Mouse (Mus musculus) megakaryocyte-erythroid progenitor cell, adult 5-6 weeks (primary cell): ENCODE data around the gene Mitd1. TPM values are rescaled to one million over a fixed set of nuclear protein-coding genes. Genes with fewer than 3 reads are reported as not detected.

Source experiments
- ATAC-seq: replicated peaks from 2 replicates; pipeline ENCODE4 v1.8.0; 2016; ENCODE audit warnings: mild to moderate bottlenecking, inconsistent platforms; ENCODE audit not compliant: severe bottlenecking, poor library complexity, low FRiP score, low TSS enrichment
- total RNA-seq, 2 experiments: library from RNA; stranded (forward) in 1 of 2; stranded (reverse) in 1 of 2; fragments of 200-1000, 215-1000 nt in 1 of 2; fragments of >200 nt in 1 of 2; fragmentation: Nextera tagmentation in 1 of 2; gene quantifications; 2 replicates each; pipeline ENCODE4 v1.2.3; 2014 to 2017

Gene Mitd1
- total RNA-seq (2014; fragmentation: Nextera tagmentation) (35.8 and 79.7 TPM in 2 replicates), total RNA-seq (2017) (58.4 and 68.1 TPM in 2 replicates)

DNA sequence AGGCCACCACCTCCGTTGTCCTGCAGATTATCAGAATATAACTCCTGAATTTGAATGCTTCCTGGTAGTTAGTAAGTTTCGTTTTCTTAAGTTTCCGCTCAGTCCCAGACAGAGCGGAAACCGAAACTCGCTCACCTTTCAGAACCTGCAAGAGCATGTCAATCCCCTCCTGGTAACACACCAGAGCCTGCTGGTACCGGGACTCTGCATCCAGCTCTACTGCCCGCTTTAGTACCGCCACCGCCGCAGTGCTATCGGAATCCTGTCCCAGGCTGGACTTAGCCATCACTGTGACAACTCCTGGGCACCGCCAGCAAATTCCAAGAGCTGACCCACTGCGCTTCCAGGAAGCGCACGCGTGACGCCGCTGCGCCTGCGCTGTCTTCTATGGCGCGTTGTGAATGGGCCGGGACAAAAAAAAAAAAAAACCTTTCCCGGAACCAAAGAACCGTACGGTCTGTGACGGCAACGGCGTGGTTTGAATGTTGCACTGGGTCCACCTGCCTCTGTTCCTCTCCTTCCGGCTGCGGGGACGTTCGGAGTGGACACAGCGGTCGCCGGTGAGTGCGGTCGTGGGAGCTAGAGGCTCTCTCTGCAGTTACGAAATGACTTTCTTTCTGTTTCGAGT, at the start of gene Mitd1, which contains the start of gene Mrpl30:
TSS of gene Mitd1 (minus strand) at position 387 of the 628 bp plus-strand sequence.
TSS of gene Mrpl30 (plus strand) at position 453 of the 628 bp plus-strand sequence.
- peak; percentile 81 for ATAC-seq

DNA sequence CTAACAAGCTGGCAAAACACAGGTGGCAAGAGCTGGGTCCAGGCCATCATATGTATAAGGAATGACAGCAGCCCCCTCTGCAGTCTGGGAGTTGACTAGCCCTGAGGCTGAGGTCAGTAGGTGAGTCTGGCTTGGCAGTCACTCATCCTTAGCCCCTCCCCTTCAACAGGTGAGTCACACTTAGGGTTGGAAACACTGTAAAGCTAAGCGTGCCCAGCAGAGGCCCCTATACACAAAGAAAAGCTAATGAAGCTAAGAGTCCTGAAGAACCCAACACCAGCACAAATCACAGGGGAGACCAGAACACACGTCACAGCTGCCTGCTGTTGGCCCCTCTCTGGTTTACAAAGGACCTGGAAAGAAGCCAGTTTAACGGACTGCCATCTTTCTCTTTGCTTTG, 41.6 kb upstream of the Mitd1 start:
- no peak for ATAC-seq

DNA sequence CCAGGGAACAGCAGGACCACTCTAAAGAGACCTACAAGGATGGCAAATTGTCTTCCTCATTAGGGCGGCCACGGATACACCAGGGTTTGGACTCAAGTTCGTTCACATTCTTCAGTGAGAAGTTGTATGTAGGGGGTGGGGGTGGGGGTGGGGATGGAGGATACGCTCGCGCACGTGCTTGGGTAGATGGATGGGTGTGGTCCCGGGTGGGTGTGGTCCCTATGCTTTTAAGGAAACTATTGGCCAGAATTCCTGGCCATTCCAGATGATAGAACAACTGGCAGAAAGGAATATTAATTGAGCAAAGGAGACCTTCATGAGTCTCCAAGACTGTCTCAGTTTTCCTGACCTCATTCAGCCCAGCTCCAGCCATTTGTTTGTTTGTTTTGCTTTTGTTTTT, 35.8 kb upstream of the Mitd1 start:
- no peak for ATAC-seq

DNA sequence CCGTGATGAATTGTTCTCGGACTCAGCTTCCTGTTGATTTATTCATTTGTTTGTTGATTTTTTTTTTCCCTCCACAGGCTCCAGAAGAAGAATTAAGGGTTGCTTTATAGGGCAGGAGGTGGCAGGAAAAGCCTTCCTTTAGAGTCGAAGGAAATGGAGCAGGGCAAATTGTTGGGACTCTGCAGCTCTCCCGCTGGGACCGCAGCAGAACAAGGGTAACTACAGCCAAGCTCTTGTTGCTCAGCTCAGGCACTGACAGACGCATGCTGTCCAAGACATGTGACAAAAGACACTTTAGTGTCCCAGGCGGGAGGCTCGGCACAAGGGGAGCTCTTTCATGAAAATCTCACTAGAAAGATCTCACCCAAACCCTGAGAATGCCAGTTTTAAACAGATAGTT, 32.3 kb upstream of the Mitd1 start:
- no peak for ATAC-seq

DNA sequence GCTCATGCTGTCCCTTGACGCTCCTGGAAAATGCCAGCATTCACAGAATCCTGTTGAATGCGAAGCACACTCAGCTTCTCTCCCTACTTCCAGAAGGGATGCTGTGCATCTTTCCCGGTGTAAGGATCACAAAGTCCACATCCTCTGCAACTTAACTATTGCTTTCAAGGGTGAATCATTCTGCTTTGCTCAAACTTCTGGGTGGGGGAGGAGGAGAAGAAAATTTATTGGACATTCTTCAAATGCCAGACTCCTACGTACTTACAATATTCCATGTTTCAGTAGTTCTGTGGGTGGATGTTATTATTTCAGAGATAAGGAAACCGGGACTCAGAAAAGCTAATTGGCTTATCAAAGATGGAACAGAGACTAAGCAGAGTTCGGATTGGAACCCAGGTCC, 27.9 kb upstream of the Mitd1 start:
- no peak for ATAC-seq

DNA sequence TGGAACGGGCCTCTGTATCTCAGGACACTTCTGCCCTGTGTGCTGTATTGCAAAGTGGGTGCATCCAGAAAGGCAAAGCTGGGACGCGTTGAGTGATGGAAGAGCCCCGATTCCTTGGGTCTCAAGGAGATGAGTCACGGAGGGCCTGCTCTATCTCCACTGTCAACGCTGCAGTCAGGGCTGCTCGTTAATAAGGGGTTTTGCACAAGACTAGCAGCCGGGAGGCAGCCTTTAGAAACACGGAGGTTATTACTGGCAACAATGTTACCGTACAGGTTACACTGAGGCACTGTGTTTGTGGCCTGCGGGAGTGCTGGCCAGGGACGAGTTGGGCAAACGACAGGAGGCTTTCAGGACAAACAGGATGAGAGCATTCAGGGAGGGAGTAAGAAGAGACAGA, 27.5 kb upstream of the Mitd1 start:
- ATAC-seq: no peak

DNA sequence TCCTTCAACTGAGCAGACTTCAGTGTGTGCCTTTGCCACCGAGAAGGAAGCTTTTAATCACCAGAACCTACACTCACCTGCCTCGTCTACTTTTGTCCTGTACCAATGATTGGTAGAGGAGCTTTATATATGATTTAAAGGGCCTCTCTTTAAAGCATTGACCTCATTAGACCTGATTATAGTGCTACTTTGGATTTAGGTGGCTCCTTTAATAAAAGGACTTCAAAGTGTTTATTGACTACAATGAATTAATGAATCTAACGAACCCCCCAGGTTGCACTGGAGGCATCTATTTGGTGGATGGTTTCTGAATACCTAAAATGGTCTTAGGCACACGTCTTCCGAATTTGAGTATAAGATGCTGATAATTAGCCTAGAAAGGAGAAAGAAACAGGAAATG, 26.2 kb upstream of the Mitd1 start, which contains the start of gene Lyg2:
TSS of gene Lyg2 (minus strand) at position 101 of the 400 bp plus-strand sequence.
- ATAC-seq: no peak

DNA sequence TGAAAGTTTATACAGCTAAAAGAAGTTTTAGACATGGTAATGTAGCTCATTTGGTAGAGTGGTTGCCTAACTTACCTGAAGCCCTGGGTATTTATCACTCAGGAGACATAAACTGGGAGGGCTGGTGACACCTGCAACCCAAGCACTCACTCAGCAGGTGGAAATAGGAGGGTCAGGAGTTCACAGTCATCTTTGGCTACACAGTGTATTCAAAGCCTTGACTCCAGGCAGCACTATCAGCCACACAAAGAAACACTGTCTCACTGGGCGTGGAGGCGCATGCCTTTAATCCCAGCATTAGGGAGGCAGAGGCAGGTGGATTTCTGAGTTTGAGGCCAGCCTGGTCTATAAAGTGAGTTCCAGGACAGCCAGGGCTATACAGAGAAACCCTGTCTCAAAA, 22.5 kb upstream of the Mitd1 start:
- no peak for ATAC-seq

DNA sequence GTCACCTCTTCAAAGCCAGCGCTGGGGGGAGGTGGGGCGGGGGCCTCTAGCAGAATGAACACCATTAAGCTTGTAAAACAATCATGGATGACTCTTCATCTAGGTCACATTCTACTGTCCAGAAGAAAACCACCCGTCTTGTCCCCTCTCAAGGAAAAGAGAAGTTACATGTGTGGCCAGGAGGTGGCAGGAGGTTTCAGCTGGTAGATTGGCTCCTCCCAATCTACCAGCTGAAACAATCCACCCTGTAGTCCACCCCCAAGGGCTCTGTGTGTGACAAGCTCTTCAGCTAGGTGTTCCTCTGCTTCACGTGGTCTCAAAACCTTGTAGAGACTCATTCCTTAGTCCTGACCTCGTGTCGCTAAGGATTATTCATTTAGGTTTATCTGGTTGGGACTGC, 13.0 kb upstream of the Mitd1 start:
- peak; percentile 86 for ATAC-seq

DNA sequence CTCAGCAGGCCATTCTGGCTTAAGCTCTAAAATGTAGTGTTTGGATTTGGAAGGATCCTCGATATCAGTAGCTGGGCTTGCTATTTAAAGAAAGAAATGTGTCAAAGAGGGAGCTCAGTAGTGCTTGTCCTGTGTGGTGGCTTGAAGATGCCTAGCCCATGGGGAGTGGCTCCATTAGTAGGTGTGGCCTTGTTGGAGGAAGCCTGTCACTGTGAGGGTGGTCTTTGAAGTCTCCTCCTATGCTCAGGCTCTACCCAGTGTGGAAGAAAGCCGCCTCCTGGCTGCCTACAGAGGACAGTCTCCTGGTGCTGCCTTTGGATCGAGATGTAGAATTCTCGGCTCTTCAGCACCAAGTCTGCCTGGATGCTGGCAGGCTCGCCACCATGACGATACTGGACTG, 10.1 kb upstream of the Mitd1 start:
- ATAC-seq: no peak

DNA sequence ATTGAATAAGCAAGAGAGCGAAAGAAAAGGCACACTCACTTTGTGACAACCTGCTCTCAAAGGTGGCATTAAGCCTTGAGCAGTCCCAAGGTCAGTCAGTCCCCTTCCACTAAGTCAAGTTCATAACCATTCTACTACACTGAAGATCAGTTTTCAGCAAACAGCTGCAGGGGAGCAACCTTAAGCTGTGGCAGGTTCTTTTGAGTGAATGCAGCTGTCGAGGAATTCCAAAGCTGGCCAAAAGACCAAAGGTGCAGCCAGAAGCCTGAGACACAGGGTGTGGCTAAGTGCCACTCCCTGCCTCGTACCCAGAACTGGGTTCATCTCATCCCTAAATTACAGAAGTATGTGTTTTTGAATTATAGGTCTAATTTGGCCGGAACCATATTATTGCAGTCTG, 9.6 kb upstream of the Mitd1 start:
- no peak for ATAC-seq

DNA sequence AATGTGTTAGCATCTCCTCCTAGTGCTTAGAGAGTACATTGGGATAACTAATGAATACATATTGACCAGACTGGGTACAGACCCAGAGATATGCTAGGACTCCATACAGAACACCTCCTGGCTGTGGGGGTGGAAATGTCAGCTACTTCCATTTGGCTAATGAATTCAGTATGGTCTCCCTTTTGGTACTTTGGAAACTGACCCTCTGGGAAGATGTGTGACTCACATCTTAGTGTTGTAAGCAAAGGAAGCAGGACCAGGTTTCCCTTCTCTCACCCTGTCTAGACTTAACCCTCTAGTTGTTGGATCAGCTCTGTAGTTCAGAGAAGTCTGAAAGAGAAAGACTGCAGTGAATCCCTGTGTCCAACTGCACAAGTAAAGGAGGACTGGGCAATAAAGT, 4.4 kb upstream of the Mitd1 start:
- ATAC-seq: no peak

DNA sequence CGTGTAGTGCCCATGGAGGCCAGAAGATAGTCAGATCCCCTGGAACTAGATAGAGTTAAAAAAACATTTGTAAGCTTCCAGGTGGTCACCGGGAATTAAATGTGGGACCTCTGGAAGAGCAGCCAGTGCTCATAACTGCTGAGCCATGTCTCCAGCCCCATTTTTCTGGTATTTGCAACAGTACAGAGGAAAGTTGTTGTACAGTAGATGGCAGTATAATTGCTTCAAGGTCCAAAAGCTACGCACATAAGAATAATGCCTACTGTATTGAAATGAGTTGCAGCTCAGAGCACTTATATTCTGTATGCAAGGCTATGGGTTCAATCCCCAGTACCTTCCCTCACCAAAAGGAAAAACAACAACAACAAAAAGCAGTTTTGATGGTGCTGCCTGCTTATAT, 1.2 kb upstream of the Mitd1 start:
- peak; percentile 60 for ATAC-seq

DNA sequence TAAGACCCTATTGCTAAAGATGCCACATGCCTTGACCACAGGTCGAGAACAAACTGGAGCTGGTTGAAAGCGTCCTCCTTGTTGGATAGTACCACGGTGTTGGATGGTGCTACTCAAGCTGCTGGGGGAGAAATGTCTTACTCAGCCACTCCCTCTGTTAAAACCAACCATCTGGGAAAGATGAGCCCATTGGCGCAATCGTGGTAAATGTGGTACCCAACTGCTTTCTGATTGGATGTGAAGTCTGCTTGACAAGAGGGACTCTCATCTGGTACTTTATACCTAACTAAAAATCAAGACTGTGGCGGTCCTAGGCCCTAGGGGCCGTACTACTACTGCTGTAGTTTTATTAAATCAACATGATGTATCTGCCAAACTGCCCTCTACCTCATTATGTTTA, 1.0 kb downstream of the Mitd1 start:
- no peak for ATAC-seq

DNA sequence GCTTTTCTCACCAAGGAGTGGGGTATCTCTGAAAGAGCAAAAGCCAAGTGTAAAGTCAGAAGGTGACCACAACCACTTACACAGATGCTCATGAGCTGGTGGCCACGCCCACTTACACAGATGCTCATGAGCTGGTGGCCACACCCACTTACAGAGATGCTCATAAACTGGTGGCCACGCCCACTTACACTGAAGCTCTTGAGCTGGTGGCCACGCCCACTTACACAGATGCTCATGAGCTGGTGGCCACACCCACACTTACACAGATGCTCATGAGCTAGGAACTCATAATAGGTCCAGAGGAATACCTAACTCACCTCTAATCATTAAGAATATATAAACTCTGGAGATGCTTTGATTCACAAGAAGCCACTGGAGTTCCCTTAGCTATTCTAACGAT, 5.8 kb downstream of the Mitd1 start:
- ATAC-seq: peak; percentile 89

DNA sequence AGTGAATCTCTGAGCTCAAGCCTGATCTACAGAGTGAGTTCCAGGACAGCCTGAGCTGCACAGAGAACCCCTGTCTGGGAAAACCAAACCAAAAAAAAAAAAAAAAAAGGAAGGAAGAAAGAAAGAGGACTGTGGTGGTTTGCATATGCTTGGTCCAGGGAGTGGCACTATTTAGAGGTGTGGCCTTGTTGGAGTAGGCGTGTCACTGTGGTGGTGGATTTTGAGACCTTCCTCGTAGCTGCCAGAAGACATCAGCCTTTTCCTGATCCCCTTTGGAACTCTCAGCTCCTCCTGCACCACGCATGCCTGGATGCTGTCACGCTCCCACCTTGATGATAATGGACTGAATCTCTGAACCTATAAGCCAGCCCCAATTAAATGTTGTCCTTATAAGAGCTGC, 6.8 kb downstream of the Mitd1 start:
- ATAC-seq: no peak

DNA sequence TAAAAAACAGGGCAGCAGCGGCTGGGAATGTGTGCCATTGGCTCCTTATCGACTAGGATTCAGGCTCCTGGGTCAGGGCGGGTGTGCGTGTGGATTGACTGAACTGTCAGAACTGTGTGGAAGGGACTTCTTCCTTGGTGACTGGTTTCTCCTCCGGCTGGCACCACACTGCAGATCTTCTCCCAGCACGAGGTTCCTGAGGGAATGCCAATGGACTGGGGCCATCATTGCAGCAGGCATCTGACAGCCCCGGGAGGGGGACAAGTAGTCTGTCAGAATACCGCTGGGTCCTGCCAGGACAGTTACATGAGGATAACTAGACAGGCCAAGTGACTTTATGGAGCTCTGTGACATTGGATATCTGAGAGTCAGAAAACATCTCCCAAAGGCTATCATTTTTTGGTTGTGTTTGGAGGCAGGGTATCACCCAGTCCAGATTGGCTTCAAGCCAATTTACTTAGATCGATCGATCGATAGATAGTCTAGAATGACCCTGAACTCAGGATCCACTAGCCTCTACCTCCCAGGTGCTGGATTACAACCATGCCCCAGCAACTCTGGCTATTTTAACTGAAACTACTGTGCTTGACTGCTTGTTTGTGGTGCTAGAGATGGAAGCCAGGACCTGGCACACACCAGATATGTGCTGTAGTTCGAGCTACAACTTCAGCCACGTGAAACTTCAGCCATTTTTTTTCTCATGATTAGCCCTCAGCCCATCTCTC, 12.3 kb downstream of the Mitd1 start:
- ATAC-seq: no peak

DNA sequence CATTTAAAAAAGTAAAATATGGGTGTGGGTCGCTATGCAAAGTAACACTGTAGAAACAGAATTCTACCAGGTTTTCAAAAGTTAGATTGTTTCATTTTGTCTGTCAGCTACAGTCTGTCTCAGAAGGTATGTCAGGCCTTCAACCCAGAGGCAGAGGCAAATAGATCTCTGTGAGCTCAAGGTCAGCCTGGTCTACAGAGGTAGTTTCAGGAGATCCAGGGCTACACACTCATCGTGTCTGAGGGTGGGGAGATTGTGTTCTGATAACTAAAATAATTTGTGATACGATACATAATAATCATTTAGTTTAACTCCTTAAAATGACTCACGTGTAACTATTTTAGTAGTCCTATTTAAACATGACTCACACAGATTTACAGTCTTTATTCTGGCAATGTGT, 17.1 kb downstream of the Mitd1 start:
- ATAC-seq: no peak

DNA sequence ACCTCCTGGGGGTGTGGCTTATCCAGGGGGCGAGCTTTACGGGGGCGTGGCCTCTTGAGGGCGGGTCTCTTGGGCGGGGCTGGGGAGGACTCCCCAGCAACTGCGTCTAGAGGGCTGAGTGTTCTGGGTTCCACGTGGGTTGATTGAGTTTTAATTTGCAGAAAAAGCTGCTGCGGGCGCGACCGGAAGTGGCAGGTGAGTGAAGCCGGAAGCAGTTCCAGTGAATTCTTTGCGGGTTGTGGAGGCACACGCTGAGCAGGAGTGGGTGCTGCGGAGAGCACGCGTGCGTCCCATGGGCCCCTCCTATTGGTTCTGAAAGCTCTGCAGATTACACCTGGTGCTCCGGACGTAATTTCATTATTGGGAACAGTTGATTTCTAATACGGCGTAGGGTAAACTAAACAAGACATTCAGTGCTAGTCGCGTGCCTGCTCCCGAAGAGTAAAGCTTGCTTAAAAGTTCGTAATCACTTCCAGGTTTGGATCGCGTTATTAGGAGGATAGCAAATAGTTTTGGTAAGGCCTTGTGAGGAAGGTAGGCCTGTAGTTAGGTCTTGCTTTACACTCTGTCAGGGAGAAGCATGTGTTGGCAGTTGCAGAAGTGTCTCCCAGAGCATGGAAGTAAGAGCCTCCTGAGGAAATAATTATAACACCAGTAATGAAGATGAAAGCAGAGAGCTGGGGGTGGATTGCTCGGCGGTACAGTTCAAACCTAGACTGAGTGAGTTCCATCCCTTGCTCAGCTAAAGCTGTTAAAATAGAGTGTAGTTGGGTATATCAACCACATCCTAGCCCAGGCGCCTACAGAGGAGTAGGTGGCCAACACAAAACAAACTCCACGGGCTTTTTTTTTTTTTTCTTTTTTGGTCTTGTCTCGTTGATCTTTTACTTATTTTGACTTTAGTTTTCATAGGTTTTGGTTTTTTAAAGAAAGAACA, 17.8 kb downstream of the Mitd1 start:
- peak; percentile 80 for ATAC-seq

DNA sequence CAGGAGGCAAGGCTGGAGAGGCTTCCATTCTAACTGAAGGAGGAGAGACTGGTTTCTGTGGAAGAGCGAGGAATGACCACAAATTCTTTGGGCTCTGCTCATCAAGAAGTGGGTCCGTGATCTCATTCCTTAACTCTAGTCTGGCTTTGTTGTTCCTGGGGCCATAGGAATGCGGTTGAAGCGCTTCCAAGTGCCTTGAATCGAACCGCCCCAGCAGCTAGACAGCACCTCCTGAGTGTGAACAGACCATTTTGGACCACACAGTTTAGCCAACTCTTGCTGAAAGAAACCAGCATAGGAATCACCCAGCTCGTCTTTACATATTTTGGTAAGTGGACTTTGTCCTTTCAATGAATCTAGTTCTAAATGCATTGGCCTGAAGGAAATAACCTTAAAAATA, 18.5 kb downstream of the Mitd1 start, which contains the start of gene Lipt1:
TSS of gene Lipt1 (plus strand) at position 35 of the 400 bp plus-strand sequence.
- peak; percentile 15; the same call in 1 of the 2 replicates for ATAC-seq
